Mouse (Mus musculus): Measurements from ENCODE around the gene Tmco1. TPM values are rescaled to one million over a fixed set of nuclear protein-coding genes. Genes with fewer than 3 reads are reported as not detected.

Gene Tmco1
- total RNA-seq, 2 experiments from 2014 or later = 83.6 to 99.6 TPM

DNA sequence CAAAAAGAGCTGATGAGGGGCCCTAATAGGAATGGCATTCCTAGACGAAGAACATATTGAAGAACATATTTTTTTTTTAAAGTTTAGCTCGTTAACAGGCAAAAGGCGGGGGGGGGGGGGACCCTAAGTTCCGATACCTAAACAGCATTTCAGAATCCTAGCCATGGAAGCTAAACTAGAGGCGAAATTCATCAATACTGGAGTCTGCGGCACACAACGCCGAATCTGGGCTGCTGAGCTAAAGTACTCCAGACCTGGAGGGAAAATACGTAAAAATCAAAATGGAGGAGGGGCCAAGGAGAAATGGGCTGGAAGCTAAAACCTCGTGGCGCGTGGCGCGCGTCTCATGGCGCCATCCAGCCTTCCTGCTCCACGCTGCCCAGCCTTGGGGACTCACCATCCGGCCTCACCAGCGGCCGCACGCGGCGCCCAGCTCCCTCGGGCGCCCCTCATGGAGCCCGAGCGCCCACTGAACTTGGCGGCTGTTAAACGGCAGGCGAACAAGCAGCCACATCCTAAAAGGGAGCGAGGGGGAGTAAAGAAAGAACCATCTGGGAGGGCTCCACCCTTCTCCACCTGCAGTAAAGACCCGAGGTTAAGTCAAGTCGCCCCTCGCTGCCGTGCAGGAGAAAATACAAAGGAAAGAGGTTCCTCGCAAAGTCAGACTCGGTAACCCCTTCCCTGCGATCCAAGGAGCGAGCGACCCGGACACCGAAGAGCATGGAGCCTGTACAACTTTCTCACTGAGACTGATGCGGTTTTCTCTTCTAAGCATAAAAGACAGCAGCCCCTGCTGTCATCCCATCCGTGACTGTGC, 24.5 kb upstream of the Tmco1 start:
- DNase-seq = peak in 1 of 2 experiments; percentile 44

DNA sequence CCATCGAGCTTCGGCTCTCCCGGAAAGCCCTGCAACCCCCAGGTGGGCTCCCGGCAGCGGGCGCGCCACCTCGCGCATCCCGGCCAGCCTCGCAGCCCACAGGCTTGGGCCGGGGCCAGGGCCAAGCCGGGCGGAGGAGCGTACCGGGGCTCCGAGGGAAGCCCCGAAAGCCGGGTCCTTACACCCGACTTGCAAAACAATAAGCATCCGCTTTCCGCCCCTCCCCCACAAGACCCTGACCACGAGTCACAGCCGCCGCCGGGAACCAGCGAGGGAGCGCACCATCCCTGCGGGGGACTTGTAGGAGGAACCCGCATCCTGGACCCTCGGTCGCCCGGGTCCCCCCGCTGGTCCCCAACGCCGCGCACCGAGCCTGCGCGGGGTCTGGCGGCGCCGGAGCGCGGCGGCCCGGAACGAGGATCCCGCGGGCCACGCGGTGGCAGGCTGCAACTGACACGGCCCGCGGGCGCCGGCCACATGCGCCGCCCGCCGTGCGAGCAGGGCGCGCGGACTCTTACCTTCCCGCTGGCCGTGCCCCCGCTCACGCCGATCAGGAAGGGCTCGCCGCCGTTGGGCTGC, 23.8 kb upstream of the Tmco1 start:
- DNase-seq = peak in 1 of 2 experiments; percentile 63

DNA sequence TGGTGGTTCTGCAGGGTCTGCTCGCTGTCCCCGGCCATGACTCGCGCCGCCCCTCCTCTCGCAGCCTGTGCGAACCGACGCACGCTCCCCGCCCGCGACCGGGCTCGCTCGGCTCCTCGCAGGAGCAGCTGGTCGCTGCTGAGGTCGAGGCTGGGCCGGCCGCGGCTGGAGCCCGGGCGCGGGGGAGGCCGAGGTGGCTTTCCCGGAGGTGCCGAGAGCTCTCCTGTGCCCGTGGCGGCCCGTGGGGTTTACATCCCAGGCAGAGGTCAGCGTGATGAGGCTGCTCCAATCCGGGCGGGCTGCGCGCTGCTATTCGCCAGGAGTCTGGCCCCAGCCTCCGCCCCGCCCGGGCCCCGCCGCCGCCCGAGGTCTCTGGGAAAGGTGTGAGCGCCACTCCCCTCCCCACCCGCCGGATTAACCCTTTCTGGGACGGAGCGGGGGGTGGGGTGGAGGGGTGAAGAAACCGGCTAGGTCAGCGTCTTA, 23.3 kb upstream of the Tmco1 start:
- peak; percentile 83 to 88 for DNase-seq

DNA sequence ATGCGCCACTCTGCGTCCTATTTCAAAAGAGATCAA, 23.0 kb upstream of the Tmco1 start, which contains the start of gene Uck2:
Gene Uck2 (minus strand): TSS at position 1 of the 36 bp plus-strand sequence.
- DNase-seq = no peak

DNA sequence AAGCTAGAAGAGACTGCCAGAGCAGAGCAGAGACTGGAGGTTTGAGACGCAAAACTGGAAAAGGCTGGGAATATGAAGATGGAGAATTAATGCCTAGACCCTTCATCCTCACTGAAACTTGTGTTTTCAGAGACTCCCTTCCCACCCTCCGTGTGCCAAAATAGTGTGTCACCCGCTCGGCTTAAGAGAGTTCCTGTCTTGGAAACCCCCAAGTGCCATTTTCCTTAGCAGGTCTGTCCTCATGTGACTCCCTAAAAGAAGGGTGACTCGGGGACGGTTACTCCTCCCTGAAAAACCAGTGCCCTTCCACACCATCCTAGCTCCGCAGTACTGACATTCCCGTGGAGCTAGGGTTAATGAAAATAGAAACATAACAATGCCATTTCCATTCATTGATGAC, 22.8 kb upstream of the Tmco1 start:
- no peak for DNase-seq

DNA sequence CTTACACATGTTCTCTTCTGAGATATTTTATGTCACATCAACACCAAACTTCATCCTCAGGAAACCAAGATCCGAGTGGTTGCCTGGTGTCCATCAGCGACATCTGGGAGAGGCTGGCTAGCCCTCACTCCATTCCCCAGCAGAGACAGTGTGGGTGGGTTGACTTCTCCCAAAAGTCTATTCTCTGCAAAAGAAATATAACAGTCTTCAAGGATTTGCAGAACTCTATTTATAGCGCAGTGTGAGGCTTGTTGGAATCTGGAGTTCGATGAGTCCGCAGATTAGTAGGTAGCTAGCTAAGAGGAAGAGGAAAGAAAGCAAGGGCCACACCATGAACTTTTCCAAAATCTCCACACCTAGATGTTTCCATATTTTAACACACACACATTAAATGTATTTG, 21.0 kb upstream of the Tmco1 start:
- DNase-seq = no peak

DNA sequence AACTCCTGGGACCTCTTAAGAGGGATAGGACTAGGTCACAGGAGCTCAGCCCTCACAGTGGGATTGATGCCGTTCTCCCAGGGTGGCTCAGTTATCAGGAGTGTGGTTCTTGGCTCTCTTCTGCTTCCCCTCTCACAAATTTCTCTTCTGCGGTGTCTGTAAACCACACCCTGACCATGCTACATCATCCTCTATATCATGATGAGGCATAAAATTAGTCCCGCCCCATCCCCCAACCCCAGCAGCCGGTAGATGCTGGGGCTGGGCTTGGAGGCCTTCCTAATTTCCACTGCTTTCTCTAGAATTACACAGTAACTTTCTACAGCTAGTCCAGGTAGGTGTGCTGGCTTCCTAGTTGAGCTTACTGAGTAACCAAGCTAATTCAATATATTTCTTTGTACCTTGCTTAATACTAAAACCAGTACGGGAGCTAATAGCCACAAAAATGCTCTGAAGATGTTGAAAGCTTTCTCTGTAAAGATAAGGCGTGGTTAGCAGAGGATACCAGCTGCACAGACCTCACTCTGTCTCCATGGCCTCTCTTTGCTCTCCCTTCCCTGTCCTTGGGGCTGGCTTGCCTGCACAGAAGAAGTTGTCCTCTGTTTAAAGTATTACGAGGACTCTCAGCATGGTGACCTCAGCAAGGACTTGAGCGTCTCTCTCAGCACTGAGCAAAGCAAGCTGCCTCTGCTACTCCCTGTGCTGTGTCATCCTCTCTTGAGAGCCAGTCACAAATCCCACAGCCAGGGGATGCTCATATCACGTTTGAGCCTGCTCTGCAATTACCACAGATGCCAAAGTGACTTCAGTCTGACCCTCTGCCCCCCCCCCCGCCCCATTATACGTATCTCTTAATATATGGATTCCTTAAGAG, 19.3 kb upstream of the Tmco1 start:
- no peak for DNase-seq

DNA sequence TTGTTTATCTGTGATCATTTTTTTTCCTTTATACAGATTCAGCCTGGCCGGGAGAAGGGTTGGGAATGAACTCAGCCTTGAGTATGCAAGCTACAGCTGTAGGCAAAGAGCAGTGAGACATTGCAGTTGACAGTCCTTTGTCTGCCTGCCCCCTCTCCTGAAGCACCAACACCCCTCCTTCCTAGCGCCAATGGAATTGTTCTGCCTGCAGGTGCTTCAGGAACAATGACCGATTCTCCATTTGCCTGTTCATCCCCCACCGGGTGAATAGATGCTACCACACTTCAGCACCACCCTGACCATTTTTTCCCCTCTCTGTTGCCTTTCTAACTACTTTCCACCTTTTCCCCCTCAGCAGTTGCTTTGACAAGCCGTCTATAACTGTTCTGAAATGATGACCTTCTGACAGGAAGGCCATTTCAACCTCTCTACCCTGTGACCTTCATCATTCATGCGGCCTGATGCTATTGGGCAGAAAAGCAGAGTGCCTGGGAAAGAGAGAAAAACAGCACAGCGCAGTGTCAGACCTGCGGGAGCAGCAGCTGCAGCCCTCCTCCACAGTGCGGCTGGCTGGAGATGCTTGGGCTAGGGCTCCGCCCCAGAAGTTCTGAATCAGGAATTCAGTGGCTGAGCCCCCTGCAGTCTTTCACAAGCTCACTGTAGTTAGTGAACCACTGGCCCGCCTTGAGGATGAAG, 18.5 kb upstream of the Tmco1 start:
- DNase-seq = no peak

DNA sequence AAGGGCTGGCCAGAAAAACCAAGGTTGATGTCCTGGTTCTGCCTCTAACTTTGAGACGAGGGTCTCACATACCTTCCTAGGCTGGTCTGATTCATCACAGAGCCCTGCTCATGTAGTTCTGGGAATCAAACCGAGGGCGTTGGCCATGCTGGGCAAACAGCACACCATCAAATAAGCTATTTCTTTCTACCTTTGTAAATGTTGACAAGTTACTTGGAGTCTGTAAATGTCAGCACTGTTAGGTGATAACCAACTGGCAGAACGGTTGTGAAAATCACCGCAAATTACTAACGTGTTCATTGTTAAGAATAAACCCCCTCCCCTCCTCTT, 17.9 kb upstream of the Tmco1 start:
- DNase-seq = no peak

DNA sequence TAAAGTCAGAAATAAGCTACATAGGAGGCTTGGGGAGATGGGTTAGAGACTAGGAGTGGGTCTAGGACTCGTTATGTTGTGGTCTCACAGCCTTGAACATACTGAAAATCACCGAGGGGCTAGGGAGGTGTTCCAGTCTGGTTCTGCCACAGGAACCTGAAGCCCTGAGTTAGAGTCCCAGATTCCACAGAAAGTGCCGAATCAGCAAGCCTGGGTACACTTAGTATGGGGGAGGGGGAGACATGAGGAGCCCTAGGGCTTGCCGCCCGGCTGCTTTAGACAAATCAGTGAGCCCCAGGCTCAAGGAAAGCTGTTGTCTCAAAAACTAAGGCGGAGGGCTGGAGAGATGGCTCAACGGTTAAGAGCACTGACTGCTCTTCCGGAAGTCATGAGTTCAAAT, 16.6 kb upstream of the Tmco1 start:
- no peak for DNase-seq

DNA sequence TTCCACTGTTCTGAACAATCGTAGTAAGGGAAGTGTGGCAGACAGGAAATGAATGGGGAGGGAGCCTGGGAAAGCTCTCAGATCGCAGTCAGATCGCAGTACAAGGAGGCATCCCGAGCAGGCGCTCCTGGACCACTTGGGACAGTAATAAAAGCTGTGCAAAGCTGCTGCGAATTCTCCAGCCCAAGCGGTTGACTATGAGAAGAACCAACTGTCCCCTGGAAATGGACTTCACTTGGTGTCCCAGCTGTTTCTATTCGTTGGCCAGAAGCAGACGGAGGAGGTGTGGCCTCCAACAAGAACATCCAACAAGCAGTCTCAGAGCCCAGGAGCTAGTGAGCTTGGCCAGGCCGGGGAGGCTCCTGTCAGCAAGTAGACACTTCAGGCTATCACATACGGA, 15.7 kb upstream of the Tmco1 start:
- DNase-seq = peak; percentile 61 to 83

DNA sequence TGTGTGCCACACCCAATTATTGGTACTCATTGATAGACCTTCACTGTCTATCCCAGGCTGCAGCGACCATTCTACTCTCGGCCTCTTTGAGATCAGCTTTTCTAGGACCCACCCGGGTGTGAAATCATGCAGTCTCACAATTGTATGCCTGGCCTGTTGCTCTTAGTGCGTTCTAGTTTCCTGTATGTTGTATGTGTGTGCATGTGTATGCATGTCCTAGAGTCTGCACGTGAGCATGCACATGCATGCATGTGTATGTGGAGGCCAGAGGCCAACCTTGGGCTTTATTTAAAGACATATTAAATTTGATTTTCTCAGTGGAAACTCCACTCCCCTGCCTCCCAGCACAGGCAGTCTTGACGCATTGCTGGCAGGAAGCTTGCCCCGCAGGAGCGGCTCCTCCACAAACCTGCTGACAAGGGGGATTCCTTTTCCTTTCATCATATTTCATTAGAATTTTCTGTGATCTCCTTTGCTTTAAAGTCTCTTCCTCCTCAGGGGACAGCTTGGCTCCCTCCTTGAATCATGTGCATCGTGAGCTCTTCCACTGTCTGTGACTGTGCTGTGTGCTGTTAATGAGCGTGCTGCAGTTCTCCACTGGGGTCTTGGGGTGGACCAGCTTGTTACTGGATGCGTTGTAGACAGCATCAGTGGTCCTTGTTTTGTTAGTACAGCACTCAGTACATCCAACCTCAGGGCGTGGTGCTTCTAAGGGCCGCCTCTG, 12.3 kb upstream of the Tmco1 start:
- no peak for DNase-seq

DNA sequence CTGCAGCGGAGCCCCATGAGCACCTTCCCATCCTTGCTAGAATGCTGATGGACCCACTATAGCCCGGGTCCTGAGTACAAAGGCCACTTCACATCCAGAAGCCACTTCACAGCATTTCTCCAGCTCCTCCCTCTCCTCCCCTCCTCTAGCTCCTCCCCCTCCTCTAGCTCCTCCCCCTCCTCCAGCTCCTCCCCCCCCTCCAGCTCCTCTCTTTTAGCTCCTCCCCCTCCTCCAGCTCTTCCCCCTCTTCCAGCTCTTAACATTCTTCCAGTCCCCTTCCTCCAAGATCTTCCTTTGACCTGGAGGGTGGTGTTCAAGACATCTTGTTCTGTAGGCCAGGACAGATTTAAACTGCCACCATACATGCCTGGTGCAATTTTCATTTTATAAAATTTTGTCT, 8.1 kb upstream of the Tmco1 start:
- no peak for DNase-seq

DNA sequence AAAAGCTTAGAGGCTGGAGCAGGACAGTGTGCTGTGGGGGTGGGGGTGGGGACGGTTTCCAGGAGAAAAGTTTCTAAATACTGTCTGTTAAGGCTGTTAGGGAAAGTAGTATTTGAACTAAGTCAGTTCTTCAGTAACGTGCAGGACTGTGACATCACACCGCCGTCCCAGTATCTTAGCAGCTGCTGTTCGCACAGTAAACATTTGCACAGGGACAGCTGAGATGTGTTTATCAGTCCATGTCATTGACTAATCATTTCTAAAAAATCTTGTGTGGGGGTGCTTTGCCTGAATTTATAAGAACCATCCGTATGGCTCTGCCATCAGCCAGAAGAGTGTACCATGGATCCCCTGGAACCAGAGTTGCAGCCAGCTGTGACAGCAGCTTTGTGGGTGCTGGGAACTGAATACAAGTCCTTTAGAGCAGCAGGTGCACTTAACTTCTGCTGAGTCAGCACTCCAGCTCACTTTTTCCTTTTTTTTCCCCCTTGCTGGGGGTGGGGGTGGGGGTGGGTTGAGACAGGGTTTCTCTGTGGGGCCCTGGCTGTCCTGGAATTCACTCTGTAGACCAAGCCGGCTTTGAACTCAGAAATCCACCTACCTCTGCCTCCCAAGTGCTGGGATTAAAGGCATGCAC, 2.6 kb upstream of the Tmco1 start:
- DNase-seq = no peak

DNA sequence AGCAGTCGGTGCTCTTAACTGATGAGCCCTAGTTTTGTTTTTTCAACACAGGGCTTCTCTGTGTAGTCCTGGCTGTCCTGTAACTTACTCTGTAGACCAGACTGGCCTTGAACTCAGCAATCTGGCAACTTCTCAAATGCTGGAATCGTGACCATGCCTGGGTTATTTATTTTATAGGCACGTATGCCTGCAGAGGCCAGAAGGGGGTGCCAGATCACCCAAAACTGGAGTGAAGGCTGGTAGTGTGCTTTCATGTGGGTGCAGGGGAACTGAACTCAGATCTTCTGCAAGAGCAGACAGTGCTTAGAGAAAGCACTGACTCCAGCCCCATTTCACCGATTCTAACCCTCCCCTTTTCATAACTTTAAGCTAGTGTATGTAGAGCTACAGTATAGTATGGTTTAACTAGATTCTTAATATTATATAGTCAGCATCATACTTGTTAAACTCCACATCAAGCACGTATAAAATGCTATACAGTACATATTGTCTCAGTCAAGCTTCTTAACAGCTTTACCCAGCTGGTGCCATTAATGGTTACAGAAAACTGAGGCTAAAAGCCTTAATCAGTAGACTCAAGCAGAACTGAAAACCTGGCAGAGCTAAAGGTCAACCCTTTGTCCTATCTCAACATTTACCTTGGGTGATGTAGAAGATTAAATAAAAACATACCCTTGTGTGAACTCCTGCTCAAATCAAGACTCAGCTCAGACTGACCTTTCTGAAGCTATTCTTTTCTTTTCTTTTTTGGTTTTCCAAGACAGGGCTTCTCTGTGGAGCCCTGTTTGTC, 1.5 kb upstream of the Tmco1 start:
- DNase-seq = peak; percentile 45 to 59

DNA sequence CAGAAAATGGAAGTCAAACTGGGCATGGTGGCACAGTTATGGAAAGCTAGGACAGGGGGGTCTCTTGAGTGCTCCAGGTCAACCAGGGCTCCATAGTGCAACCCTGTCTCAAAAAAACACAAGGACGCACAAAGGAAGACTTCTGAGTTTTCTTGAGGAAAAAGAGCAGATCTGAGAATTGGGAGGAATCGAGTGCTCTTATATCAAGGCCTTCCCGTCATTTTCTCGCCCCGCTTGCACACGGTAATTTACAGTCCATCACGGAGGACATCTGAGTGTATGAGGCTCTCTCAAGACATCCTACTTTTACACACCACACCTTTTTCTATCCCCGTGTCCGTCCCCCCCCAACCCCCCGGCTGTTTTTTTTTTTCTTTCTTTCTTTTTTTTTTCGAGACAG, 504 bp upstream of the Tmco1 start:
- DNase-seq = no peak

DNA sequence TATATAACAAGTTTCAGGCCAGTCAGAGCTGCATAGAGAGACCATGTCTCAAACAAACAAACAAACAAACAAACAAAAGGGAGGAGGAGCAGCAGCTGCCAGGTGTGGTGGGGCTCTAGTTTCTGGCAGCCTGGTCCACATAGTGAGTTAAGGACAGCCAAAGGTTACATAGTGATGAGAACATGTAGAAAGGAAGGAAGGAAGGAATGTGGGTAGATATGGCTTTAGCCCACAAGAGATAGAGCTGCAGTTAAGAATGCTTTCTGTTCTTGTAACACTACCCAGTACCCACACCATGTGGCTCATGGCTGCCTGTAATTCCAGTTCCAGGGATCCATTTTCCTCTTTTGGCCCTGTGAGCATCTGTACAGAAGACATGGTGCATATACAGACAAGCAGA, 4.2 kb downstream of the Tmco1 start:
- DNase-seq = no peak

DNA sequence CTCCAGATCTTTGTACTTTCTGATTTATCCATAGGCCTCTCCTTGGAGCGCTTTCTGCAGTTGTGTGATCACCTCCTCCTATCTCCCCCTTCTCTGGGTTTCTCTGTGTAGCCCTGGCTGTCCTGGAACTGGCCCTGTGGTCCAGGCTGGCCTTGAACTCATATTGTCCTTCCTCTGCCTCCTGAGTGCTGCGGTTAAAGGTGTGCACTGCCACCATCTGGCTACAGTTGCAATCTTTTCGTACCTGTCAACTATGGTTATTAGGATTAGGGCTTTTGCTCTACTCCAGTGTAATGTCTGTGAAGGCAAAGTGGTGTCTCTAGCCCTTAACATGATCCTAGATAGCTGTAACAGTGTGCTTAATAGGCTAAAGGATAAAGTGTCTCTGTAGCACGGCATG, 5.0 kb downstream of the Tmco1 start:
- DNase-seq = no peak

DNA sequence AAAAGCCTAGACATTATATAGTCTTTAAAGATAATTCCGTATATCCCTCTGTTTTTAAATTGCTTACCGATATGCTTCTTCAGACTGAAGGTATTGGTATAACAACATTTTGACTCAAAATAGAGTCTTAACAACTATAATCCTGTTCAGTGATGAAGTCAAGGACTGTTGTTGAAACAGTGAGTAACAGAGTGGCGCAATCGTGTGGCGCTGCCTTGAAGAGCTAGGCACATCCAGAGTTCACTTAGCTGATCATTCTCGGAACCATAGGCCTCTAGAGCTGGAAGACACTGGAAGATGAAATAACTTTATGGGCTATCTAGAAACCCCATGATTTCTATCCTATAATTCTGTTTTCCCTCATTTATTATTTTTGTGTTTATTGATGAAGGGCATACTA, 13.5 kb downstream of the Tmco1 start:
- no peak for DNase-seq

DNA sequence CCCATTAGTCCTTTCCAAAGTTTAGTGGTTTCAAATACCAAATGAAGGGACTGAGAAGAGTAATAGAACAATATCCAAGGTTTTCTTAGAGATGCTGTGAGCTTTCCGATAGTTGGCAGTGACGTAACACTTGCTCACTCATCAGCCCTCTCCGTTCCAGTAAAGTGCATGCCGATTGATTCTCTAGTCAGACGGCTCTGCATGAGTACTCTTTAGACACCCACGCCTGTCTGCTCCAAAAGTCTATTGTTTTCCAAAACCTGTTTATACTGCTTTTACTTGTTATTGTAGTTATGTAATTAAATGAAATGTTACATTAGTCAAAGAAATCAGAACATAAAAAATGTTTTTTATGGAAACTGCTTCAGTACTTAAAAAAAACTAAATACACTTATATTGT, 20.6 kb downstream of the Tmco1 start:
- no peak for DNase-seq

DNA sequence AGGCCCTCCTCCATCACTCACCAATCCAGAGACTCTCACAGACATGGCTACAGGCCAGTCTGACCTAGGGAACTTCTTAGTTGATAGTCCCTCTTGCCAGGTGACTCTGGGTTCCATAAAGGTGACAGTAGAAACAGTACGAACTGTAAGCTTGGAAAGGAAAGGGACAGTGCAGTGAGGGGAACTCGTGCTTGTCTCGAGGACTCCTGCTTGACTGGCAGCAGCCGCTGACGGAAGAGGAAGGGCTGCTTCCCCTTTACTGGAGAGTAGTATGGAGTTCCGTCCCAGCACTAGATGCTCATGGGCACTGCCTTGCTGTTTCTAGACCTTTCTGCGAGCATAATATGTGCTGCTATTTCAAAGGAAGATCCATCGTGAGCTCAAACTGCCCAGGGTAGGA, 22.9 kb downstream of the Tmco1 start:
- DNase-seq = peak in 1 of 2 experiments; percentile 41

All from heart, adult 18-20 months (tissue).